Mouse (Mus musculus) testis, adult 2 months (tissue): ENCODE results near the gene Babam2.

Experiments
- CTCF ChIP-seq: fragments of 200-500 bp; IDR thresholded peaks from 2 replicates; pipeline ENCODE4 v1.5.1; 2012; ENCODE audit warnings: low read depth, mild to moderate bottlenecking, inconsistent platforms, low read length, moderate library complexity; ENCODE audit not compliant: control insufficient read depth, insufficient read depth, insufficient replicate concordance
- POLR2A ChIP-seq: fragments of 200-500 bp; IDR thresholded peaks from 2 replicates; pipeline ENCODE4 v1.6.1; 2012; ENCODE audit warnings: low read depth, mild to moderate bottlenecking, inconsistent platforms, low read length, moderate library complexity; ENCODE audit not compliant: control insufficient read depth

GRCm38 (mm10) chr5:31715486-31716150 is 18.1 kb downstream of the Babam2 start:
- no peak for TF ChIP-seq CTCF
- TF ChIP-seq POLR2A: no peak
